Mouse (Mus musculus): ENCODE results near the gene Il11ra1. TPM values are rescaled to one million over a fixed set of nuclear protein-coding genes. Genes with fewer than 3 reads are reported as not detected.
A peak's percentile ranks its signal among the peaks of the same experiment; 100 is the strongest.
"Not testable (repeated sequence)": the region's sequence is repeated elsewhere in the genome, so short reads cannot be mapped to it uniquely, and the experiment has no call there.

Il11ra1 gene
- total and polyA plus RNA-seq, 2 experiments from 2014 or later: 17.2 to 29.1 TPM

DNA sequence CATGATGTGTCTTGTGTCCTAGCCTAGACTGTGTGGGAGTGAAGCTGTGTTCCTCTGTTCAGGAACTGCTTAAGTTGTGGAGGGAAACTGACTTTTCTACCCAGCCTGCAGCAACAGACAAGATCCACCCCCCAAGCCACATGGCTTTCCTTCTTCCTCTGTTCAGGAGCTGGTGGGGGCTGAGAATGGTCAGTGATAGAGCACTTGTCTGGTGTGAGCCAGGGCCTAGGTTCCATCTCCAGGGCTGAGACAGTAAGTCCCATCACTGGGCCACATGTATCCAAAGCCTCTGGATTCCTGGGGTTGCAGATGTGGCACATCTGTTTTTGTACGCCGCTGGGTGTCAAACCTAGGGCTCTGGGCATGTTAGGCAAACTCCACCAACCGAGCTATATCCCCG, 61.1 kb downstream of the Il11ra1 start:
- peak overlapping the region; percentile 42 for H3K4me2 ChIP-seq (ENCODE audit: low read depth)
- H3K4me3 ChIP-seq (ENCODE audit: low read depth, low read length): peak overlapping the region; percentile 18; the same call in 1 of the 2 replicates
- WGBS: 91% methylated on average over 4 of the region's 4 CpGs
- no peaks in the 10 kb centered on the region for H3K36me3 ChIP-seq (ENCODE audit: insufficient read depth)
- H3K9me3 ChIP-seq (ENCODE audit: low read length): no peaks in the 10 kb centered on the region
- no peaks in the 10 kb centered on the region for H3K27me3 ChIP-seq (ENCODE audit: insufficient read depth, low read length)
- DNase-seq (no peak), ATAC-seq (no peak)
- H3K9ac ChIP-seq: 0 out of 2 replicates have a peak overlapping the region, but pooled peaks have one; percentile 14
- H3K27ac ChIP-seq (ENCODE audit: low read depth, low read length): no peak overlapping the region
- no peak for TF ChIP-seq CTCF (IDR thresholded peaks at IDR 0.05; ENCODE audit: low read depth)
- 0 out of 2 replicates have a peak, but pooled peaks cover 12% of the 10 kb centered on the region for H3K4me1 ChIP-seq (ENCODE audit: insufficient read depth)

DNA sequence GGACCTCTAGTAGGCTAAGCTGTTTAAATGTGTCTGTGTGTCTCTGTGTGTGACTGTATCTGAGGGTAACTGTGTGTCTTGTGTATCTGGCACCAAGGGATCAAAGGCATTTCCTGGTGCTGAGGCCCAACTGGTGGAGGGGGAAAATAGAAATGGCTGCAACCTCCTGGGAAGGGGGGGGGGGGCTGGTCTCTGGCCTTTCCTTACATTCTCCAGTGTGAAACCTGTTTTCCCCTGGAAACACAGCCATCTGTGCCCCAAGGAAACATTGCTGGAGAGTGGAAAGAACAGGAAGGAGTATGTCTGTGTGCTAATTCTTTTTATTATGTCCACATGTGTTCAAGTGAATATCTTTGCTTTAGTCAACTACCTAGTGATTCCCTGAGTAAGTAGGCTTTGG, 61.9 kb downstream of the Il11ra1 start:
- Histone ChIP-seq H3K4me1 (ENCODE audit: insufficient read depth) (0 out of 2 replicates have a peak, but pooled peaks cover 9% of the 10 kb centered on the region), H3K27ac (ENCODE audit: low read depth, low read length) (no peak overlapping the region), H3K27me3 (ENCODE audit: insufficient read depth, low read length) (no peaks in the 10 kb centered on the region), H3K4me2 (ENCODE audit: low read depth) (no peak overlapping the region), H3K9ac (no peak overlapping the region), H3K9me3 (ENCODE audit: low read length) (no peaks in the 10 kb centered on the region), H3K4me3 (ENCODE audit: low read depth, low read length) (no peak overlapping the region), H3K36me3 (ENCODE audit: insufficient read depth) (no peaks in the 10 kb centered on the region)
- no peak for TF ChIP-seq CTCF (IDR thresholded peaks at IDR 0.05; ENCODE audit: low read depth)
- DNase-seq (no peak), ATAC-seq (no peak)

DNA sequence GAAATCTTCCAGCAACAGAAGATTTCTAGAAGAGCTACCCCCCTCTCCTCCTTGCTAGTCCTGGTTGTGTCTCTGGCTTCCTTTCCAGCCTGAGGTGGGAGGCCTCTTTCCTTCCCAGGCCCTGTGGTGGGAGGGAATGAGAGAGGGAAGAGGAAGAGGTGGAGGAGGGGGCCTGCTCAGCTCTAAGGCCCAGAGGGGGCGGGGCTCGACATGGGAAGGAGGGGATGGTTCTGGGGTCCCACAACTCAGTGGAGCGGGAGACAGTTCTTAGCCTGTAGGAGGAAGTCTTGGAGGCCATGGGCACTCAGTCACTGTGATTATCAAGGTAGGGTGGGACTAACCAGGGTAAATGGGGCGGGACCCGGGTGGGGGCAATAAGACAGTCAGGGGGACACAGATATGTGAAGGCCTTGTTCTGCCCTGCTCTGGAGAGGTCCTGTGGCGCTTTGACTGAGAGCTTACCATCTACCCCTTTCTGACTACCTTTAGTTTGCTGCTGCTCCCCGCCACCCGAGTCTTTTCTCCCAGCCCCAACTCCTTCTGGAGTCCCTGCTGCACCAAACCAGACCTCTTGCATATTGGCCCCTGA, 62.4 kb downstream of the Il11ra1 start:
- 0 out of 2 replicates have a peak, but pooled peaks cover 9% of the 10 kb centered on the region for H3K4me1 ChIP-seq (ENCODE audit: insufficient read depth)
- H3K9me3 ChIP-seq (ENCODE audit: low read length): no peaks in the 10 kb centered on the region
- H3K4me3 ChIP-seq (ENCODE audit: low read depth, low read length): no peak overlapping the region
- H3K27me3 ChIP-seq (ENCODE audit: insufficient read depth, low read length): no peaks in the 10 kb centered on the region
- DNase-seq (no peak), ATAC-seq (no peak)
- H3K36me3 ChIP-seq (ENCODE audit: insufficient read depth): no peaks in the 10 kb centered on the region
- no peak overlapping the region for H3K27ac ChIP-seq (ENCODE audit: low read depth, low read length)
- 55% methylated on average over 8 of the region's 8 CpGs for WGBS
- H3K4me2 ChIP-seq (ENCODE audit: low read depth): no peak overlapping the region
- TF ChIP-seq CTCF (IDR thresholded peaks at IDR 0.05; ENCODE audit: low read depth): no peak
- no peak overlapping the region for H3K9ac ChIP-seq

DNA sequence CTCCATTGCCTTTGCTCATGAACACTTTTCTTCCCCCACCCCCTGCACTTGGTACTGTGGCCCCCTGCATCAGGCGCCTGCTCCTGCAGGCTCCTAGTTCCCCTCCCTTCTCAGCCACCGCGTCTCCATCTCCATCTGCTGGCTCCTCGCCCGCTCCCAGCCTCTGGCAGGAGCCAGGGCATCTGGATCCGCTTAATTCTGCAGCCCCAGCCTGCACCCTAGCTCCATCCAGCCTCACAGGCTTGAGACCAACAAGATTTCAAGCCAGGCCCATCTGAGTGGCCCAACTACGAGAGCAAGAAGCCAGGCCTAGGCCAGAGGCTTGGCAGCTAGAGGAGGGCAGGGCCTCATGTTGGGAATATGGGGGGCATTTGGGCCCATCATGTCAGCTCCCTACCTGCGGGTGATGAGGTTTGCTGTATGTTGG, 62.9 kb downstream of the Il11ra1 start:
- not testable (repeated sequence) for H3K9me3 ChIP-seq (ENCODE audit: low read length); H3K27me3 ChIP-seq (ENCODE audit: insufficient read depth, low read length); H3K4me2 ChIP-seq (ENCODE audit: low read depth); H3K4me1 ChIP-seq (ENCODE audit: insufficient read depth); H3K4me3 ChIP-seq (ENCODE audit: low read depth, low read length); H3K9ac ChIP-seq; H3K27ac ChIP-seq (ENCODE audit: low read depth, low read length); H3K36me3 ChIP-seq (ENCODE audit: insufficient read depth)
- WGBS: 33% methylated on average over 8 of the region's 8 CpGs
- ATAC-seq (peak; percentile 23; the same call in 1 of the 2 replicates), DNase-seq (peak; percentile 52)

DNA sequence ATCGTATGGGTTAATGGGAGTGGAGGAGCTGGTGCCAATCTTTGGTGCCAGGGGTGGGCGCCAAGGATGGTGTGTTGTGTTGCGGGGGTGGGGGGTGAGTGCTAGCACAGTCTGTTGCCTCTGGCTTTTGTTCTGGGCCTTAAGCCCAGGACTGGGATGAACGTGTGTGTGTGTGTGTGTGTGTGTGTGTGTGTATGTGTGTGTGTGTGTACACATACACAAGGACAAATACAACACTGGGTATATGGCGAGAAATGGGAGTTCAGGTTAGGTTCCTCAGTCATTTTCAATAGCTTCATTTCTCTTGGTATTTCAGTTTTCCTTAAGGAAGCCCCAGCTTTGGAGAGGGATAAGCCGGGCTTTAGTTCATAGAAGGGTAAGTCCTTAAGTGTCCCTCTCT, 63.4 kb downstream of the Il11ra1 start:
- WGBS: 61% methylated on average over 3 of the region's 6 CpGs
- H3K4me2 ChIP-seq (ENCODE audit: low read depth); H3K27me3 ChIP-seq (ENCODE audit: insufficient read depth, low read length); H3K9me3 ChIP-seq (ENCODE audit: low read length); DNase-seq; H3K36me3 ChIP-seq (ENCODE audit: insufficient read depth); H3K9ac ChIP-seq; H3K4me1 ChIP-seq (ENCODE audit: insufficient read depth); ATAC-seq; H3K4me3 ChIP-seq (ENCODE audit: low read depth, low read length); H3K27ac ChIP-seq (ENCODE audit: low read depth, low read length): not testable (repeated sequence)

DNA sequence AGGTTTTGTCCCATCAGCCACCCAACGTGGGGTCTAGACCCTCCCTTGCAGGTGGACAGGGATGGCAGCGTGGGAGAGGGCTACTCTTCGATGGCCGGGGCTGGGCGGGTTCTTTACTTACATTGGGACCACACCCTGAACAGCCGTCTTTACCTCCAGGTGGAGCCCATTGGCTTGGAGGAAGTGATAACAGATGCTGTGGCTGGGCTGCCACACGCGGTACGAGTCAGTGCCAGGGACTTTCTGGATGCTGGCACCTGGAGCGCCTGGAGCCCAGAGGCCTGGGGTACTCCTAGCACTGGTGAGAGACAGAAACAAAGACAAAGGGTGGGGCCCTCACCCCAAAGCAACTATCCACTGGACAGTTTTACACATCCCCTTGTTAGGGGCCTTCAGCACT, 67.5 kb downstream of the Il11ra1 start:
- not testable (repeated sequence) for H3K9me3 ChIP-seq (ENCODE audit: low read length); H3K27ac ChIP-seq (ENCODE audit: low read depth, low read length); ATAC-seq; H3K27me3 ChIP-seq (ENCODE audit: insufficient read depth, low read length); H3K4me1 ChIP-seq (ENCODE audit: insufficient read depth); H3K4me2 ChIP-seq (ENCODE audit: low read depth); H3K4me3 ChIP-seq (ENCODE audit: low read depth, low read length); DNase-seq; H3K9ac ChIP-seq; H3K36me3 ChIP-seq (ENCODE audit: insufficient read depth)
- 74% methylated on average over 10 of the region's 10 CpGs for WGBS

DNA sequence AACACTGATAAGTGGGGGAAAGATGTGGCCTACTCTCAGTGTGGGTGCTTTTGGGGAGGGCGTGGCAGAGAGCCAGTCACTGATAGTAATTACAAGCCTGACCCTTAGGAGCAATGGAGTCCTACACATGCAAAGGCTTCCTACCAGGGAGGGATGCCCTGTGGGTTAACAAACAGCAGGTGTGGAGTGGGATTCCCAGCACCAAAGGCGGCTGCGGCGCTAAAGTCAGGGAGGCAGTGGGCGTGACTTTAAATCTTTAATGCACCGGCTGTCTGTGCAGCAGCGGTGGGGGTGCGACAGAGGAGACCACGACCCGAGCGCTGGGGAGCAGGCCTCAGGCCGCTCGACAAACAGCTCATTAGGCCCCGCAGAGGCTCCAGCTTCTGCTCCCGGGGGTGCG, 73.2 kb downstream of the Il11ra1 start:
- peak overlapping the region; percentile 48 for H3K4me2 ChIP-seq (ENCODE audit: low read depth)
- 0% methylated on average over 4 of the region's 16 CpGs for WGBS
- not testable (repeated sequence) for H3K9me3 ChIP-seq (ENCODE audit: low read length); DNase-seq; H3K27ac ChIP-seq (ENCODE audit: low read depth, low read length); H3K9ac ChIP-seq; ATAC-seq; H3K4me1 ChIP-seq (ENCODE audit: insufficient read depth); H3K36me3 ChIP-seq (ENCODE audit: insufficient read depth); H3K27me3 ChIP-seq (ENCODE audit: insufficient read depth, low read length)
- H3K4me3 ChIP-seq (ENCODE audit: low read depth, low read length): peak overlapping the region; percentile 24

DNA sequence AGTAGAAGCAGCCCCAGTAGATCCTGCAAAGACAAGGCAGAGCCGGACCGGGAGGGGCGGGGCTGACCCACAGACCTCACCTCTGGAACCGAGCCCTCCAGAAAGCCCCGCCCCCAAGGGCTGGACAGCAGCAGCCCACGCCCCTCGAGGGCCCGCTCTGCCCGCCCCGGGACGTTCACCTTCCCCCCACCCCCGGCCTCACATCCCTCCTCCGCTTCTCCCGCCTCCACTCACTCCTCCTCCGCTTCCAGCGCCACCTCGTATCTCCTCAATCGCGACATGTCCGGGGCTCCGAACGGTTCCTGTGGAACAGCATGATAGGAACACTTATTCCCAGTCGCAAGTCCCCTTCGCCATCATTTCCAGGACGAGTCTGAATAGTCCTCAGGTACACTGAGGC, 73.7 kb downstream of the Il11ra1 start:
- H3K9me3 ChIP-seq (ENCODE audit: low read length); ATAC-seq; H3K36me3 ChIP-seq (ENCODE audit: insufficient read depth); H3K27ac ChIP-seq (ENCODE audit: low read depth, low read length); H3K27me3 ChIP-seq (ENCODE audit: insufficient read depth, low read length); H3K4me1 ChIP-seq (ENCODE audit: insufficient read depth): not testable (repeated sequence)
- 0% methylated on average over 17 of the region's 25 CpGs for WGBS
- H3K4me2 ChIP-seq (ENCODE audit: low read depth): peak overlapping the region; percentile 49
- H3K4me3 ChIP-seq (ENCODE audit: low read depth, low read length): peak overlapping the region; percentile 39
- DNase-seq: peak; percentile 34
- H3K9ac ChIP-seq: peak overlapping the region; percentile 41; the same call in 1 of the 2 replicates

DNA sequence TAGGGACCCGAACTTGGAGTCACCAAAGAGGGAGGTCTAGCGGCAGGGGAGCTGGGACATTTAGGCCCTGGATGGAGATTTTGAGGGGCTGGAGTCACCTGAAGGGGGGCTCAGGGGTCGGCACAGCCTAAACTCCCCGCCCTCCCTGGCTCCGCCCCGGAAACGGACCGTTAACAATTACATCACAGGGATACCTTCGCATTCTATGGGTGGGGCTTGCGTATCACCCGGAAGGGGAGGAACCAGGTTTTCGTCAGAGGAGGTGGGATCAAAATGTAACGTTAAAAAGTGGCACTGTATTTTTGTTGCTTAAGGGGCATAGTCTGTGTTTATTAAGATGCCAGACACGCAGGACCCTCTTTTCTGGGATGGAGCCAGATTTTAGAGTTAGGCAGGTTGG, 74.2 kb downstream of the Il11ra1 start, which contains the start of gene Ccl27a:
Gene Ccl27a, minus strand, starts transcription at position 246 of the 400 bp plus-strand sequence.
- WGBS: 0% methylated on average over 12 of the region's 14 CpGs
- not testable (repeated sequence) for H3K9me3 ChIP-seq (ENCODE audit: low read length); ATAC-seq; H3K27me3 ChIP-seq (ENCODE audit: insufficient read depth, low read length); H3K4me1 ChIP-seq (ENCODE audit: insufficient read depth); H3K36me3 ChIP-seq (ENCODE audit: insufficient read depth)
- peak within 1 kb of the TSS; percentile 49 for H3K4me2 ChIP-seq (ENCODE audit: low read depth)
- peak; percentile 89 for DNase-seq
- H3K4me3 ChIP-seq (ENCODE audit: low read depth, low read length): peak within 1 kb of the TSS; percentile 39
- H3K27ac ChIP-seq (ENCODE audit: low read depth, low read length): 0 out of 2 replicates have a peak within 1 kb of the TSS, but pooled peaks have one; percentile 35
- peak within 1 kb of the TSS; percentile 41 for H3K9ac ChIP-seq

DNA sequence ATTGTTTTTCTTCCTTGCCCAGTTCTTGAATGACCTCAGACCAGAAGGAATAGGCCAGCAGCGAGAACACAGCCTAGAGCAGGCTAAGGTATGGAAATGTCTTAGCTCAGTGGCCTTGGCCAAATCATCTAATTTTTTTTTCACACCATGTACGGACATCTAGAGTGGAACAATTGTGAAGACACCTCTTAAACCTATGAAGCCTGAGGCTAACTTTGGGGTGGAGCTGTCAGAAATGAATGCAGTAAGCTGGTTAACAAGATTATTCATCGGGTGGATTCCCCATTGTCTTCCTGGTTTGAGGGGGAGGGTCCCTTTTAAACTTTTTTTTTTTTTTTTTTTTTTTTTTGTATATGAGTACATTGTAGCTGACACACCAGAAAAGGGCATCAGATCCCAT, 74.7 kb downstream of the Il11ra1 start:
- H3K9me3 ChIP-seq (ENCODE audit: low read length); H3K4me1 ChIP-seq (ENCODE audit: insufficient read depth); H3K36me3 ChIP-seq (ENCODE audit: insufficient read depth); ATAC-seq; H3K27me3 ChIP-seq (ENCODE audit: insufficient read depth, low read length); DNase-seq: not testable (repeated sequence)
- Histone ChIP-seq H3K9ac (peak overlapping the region; percentile 31; the same call in 1 of the 2 replicates), H3K4me3 (ENCODE audit: low read depth, low read length) (peak overlapping the region; percentile 39), H3K27ac (ENCODE audit: low read depth, low read length) (0 out of 2 replicates have a peak overlapping the region, but pooled peaks have one; percentile 35), H3K4me2 (ENCODE audit: low read depth) (peak overlapping the region; percentile 49)
- WGBS: 61% methylated on average over 3 of the region's 3 CpGs

All from forebrain, postnatal 0 days (tissue).